Mouse (Mus musculus): ENCODE measurements at regions not wholly inside any gene's neighbourhood (a gene's known extent, or its start where the extent isn't known, plus 50 kb on each side); places are given as distances from the start of the nearest gene placed in this dataset.

DNA sequence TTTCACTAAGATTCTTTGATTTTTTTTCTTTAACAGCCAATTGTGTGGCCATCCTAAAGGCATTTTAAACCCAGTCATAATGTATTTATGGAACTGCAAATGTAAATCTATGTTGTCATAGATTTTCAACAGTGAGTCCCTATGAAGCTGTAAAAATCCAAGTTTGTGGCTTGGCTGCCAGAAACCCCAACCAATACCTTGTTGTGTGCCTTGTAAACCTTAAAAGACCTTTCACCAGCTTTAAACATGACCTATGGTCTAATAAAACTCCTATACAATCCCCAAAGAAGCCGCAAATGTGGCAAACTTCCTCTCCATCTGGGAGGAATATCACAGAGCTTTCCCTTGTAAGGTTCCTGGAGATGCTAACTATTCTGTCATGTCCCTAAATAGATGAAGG lies 125.4 kb upstream of the Igf1 start:
- DNase-seq, result no peak

- DNase-seq, result no peak
Measured at GRCm38 (mm10) chr10:87733241-87733640, 124.8 kb upstream of the Igf1 start.

DNA sequence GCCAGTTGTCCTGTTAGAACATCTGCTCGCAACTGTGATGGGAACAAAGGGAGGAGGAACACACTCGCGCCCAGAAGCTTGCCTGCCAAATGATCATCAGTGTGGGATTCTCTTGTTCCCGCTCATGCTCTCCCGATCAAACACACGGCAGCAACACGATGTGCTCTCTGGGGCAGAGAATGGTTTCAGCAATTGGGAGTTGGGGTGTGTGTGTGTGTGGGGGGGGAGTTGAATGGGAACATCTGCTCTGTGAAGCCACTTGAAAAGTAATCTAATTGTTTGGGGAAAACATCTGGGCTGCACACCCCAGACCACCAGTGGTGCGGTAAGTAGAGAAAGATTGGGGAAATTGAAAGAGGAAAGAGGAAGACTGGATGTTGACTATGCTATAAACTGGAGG lies 117.7 kb upstream of the Igf1 start:
- no peak for DNase-seq

DNA sequence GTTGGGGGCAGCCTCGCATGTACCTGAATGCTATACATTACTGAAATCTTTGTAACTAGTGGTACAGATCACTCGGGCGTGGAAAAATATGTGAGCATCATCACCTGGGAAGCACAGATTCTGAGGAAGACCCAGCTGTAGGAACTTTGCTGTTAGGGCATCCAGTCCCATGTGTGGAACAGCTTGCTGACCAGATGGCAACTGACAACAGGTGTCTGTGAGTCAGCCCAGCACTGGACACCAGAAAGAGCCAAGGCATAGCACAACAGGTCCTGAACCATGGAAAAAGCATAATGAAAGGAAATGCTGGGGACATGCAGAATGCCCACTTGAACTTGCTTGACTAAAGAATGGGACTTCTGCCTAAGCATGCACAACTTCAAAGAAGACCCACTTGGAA lies 115.3 kb upstream of the Igf1 start:
- DNase-seq, result no peak

GRCm38 (mm10) chr10:87747846-87748552 lies 110.1 kb upstream of the Igf1 start:
- DNase-seq, result no peak

GRCm38 (mm10) chr10:87748631-87749193 lies 109.4 kb upstream of the Igf1 start:
- DNase-seq, result no peak

DNA sequence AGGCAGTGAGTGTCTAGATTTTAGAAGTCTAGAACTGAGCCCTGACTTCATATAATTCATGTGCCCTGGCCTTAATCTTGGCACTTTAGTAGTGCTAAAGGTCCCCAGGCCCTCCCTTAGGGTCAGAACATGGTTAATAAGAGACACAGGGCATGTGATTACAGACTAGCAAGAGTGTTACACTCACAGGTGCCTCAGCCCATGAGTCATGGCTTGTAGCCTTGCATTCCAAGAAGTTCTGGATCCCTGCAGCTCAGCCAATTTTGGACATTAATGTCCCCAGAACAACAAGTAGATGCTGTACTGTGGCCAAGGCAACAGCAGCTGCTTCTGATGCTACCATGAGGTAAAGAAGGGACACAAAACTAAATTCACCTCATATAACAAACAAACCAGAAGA lies 107.7 kb upstream of the Igf1 start:
- peak; percentile 38 for DNase-seq

- no peak for DNase-seq
Measured at GRCm38 (mm10) chr10:87750972-87751371, 107.1 kb upstream of the Igf1 start.

DNA sequence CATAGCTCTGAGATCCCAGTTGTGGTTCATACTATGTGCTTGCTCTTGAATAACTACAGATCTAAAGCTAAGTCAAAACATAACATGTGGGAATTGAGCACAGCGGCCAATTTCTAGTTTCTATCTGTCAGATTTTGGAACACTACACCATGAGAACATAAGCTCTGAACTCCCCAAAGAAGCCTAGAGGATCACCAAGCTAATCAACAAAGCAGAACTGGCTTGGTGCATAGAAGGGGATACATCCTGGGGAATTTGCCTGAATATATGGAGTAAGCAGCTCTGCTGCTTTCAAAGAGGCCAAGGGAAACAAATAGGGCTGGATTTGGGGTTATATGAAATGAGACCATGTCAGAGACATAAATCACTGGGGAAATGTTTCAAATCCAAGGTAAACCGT lies 105.9 kb upstream of the Igf1 start:
- no peak for DNase-seq

GRCm38 (mm10) chr10:87753483-87753882 lies 104.6 kb upstream of the Igf1 start:
- no peak for DNase-seq

DNA sequence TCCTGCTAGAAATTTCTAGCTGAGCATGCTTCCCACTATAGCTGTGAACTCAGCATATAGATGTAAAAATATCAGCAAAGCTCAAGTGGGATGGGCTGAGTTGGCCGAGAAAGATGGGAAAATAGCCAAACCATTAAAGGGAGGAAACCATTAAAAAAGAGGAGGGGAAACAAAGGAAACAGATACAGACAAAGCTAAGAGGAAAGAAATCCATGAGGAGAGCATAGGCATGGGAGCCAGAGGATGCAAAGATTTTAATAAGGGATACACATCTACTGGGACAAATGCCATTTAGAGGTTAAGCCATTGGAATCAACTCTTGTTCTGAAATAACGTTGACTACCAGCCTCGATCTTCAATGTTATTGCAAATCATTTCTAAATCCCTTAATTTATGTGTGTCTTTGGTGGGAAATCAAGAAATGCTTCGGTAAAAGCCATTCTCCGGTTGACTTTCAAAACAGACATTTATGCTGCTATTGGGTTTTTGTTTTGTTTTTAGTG lies 96.5 kb upstream of the Igf1 start:
- DNase-seq, result no peak

DNA sequence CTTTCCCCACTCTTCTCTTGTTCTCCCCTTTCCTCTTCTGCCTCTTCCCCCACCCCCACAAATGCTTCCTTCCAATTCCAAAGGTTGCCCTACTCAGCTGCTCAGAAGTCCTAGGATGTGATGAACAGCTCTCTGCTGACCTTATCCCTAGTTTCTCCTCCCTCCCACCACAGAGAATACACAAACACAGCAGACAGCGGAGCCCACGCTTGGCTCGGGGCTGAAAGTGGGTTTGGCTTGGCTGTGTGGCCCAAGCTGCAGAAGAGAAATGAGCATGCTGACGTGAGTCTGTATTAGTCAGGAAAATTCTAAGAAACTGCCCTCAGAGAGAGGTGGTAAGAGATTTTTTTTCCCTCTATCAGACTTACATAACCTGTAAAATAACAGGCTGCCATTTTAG lies 70.5 kb upstream of the Igf1 start:
- peak; percentile 3 for DNase-seq

DNA sequence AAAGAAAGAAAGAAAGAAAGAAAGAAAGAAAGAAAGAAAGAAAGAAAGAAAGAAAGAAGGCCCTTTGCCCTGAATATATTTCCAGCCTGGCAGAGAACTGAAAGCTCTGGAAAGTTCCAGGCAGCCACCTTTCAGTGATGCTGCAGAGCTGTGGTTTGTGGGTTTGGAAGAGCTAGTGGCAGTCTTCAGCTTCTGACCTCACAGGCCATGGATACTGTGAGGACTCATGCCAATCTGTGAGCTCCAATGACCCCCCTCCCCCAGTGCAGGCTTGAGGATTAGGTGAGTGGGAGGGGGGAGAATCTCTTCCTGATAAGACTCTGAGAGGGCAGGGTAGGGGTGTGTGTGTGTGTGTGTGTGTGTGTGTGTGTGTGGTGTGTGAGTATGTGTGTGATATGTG lies 65.7 kb upstream of the Igf1 start:
- DNase-seq, result no peak

GRCm38 (mm10) chr10:87803936-87804791 lies 53.9 kb upstream of the Igf1 start:
- DNase-seq, result no peak

DNA sequence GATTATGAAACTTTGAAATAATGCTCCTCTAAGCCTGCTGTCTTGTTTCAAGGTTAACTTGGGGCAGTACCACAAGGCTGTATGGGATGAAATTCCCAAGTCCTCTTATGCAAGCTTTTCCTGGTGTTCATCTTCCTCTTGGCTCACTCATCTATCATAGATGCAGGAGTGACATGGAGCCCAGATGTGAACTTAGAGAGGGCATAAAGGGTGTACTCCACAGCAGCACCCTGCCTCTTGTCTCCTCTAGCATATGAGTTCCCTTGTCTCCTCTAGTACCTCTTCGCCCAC lies 53.3 kb upstream of the Igf1 start:
- DNase-seq, result no peak
